Mouse (Mus musculus) lung, adult 18-20 months (tissue): Measurements from ENCODE around the gene Ttc28.

Experiments used
- DNase-seq, 2 experiments: peaks; one replicate each; pipeline ENCODE4 v3.0.0; 2022; ENCODE audit warnings: mixed read lengths in 2 of 2

Ttc28 gene

DNA sequence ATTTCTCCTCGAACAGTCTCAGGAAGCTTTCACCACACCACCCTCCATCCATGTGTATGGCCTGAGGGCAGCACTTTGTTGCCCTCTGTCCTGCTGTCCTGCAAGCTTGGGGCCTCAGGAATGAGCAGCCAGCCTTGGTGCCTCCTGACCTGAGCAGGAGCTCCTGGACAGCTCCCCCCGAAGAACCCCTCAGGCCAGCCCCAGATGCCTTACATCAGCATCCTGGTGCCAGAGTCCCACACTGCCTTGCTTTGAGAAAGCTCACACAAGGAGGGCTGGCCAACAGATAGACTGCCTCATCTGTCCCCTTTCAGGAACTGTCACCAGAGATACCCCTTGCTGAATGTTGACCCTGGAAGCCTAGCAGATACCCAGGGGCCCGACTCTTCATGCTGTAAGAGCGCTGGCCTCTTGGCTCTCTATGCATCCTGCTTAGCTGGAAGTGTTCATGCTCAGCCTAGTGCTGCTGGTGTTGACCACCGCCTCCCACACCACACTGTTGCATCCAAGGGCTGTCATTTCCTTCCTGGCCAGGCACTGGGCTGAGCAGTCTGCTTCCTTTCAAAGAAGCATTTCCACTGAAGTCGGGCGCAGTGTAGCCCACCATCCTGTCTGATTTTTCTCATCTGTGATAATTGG lies 259.4 kb downstream of the Ttc28 start:
- peak; percentile 42 to 55 for DNase-seq

DNA sequence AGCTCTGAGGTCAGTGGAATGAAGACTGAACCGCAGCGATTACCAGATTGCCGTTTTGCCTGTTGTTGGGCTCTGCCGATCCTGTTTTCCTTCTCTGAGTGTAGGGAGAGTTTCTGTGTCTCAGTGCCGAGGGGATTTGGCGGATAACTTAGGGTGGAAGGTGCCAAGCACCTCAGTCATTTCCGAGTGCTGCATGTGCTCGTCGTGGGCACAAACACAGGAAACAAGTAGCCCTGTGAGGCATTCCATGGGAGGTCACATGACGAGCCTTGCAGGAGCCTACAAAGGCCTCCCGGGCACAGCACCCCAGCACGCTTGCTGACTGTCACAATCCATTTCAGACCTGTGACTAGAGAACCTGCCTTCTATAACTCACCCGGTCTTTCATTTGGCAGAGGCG lies 260.0 kb downstream of the Ttc28 start:
- DNase-seq = peak; percentile 67 to 79

DNA sequence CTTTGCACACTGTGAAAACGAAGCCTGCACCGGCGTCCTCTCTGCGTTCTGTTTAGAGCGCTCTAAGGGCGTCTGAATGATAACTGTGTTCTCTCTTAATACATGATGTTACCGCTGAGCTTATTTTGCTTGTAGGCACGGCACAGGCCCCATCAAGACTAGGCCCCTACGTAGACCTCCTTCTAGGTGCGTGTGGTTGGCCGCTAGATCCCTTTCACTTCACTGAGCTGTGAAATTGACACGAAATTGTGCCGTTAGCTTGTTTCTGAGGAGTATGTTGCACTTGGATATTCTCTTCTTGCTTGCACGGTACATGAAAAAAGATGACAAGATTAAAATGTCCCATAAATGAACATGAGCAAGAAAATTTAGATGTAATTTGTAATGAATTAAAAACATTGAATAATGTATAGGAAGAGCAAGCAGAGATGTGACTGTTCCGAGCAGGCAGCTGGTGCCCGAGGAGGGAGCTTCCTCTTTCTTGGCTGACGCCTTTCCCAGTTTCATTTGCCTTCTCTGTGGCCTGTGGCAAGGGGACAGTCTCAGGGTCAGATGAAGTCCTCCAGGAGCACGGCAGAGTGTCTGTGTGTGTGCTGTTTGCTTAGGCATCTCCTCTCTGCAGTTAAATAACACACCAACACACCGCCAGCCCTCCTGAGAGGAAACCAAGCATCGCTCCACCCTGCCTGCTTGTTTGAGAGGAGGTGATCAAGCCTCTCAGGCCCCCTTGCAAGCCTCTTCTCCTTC lies 261.7 kb downstream of the Ttc28 start:
- peak in 1 of 2 experiments; percentile 27 for DNase-seq

DNA sequence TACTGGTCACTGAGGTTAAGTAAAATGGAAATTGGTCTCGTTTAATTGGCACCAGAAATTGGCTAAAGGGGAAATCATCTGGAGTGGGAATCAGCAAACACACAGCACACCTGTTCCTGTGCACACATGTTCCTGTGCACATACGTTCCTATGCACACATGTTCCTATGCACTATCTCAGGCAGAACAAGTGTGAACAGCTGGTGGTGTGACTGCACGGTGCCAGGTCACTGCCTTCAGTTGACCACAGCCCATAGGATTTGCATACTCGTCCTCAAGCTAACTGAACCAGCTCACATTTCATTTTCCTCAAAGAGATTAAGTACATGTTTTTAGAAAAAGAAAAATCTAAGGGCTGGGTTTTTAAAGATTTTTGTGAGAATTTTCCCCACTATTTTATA lies 263.2 kb downstream of the Ttc28 start:
- no peak for DNase-seq

DNA sequence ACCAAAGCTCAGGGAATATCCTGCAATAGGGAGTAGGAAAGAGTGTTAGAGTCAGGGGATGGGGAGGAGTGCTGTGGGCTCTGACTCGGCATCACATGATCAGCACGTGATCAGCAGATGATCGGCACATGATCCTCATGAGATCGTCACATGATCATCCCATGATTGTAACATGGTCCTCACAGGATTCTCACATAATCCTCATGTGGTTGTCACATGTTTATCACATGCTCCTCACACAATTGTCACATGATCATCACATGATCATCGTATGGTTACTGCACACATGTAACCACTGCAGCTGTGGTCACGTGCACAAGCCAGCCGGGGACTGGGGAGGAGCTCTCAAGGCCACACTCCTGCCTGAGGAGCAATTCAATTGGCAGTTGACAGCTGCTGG lies 264.8 kb downstream of the Ttc28 start:
- no peak for DNase-seq

DNA sequence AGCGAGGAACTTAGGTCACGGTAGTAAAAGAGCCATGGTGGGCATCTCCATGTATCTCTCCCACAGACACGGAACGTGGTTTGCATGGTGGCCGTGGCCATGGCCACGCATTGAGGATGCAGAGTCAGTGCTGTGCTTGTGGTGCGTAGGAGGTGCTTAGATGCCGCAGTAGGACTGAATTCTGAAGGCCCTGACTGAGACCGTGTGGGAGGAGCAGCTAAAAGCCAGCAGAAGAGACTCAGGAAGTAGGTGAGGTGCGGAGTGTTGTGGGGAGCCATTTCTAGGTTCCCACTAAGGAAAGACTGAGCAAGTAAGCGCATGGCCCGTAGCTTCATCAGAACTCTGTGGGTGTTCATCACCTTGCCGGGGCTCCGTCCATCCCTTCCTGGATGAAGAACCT lies 271.0 kb downstream of the Ttc28 start:
- DNase-seq = no peak

DNA sequence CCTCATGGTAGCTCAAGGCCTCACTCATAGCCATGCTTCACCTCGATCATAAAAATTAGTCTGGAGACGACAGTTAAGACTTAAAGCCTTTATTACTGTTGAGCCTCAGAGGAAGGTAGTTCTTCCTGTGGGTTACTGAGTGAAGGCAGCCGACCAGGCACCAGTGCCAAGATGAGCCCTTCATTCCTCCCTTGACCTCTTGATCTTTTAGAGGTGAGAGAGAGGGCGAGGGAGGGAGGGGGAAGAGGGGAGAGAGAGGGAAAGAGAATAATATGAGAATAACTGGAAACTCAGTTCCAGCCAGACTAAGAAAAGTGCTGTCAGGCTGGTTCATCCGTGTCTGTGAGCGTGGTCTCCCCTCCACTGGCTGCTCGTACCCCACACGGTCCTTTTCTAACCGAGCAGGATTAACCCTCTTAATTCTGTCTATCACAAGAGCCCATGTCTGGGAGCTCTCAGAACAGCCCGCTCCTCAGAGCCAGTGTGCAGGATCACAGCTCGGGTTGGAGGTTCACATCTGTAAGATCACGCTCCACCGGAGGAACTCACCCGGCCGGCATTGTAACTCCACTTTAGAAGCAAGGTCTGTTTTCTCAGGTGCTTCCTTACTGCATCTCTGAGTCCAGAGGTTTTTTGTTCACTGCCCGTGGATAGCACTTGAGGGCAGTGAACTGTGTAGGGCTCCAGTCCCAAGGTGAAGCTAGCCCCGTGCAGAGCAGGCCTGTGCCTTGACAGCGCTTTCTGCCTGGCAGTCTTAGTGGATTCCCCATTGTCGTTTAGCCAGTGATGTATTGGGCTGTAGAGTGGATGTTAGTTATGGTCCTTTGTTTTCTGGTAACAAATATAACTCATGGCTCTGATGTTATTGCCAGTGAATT lies 272.5 kb downstream of the Ttc28 start:
- no peak for DNase-seq

DNA sequence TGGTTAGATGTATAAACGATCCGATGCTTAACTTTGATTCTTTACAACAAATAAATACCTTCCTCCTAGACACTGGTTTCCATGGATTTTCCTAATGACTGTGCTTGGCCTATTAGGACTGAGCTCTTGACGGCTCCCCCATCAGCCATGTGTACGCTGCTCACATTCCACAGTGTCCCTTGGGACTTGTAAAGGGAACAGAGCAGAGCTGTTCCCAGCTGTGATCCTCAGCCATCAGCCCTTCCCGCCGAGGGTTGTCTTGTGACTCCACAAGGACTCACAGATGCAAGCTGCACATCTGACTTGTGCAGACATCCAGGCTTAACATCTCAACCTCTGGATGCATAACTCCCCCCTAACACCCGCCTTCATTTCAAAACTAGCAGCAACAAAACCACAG lies 275.0 kb downstream of the Ttc28 start:
- DNase-seq = no peak

DNA sequence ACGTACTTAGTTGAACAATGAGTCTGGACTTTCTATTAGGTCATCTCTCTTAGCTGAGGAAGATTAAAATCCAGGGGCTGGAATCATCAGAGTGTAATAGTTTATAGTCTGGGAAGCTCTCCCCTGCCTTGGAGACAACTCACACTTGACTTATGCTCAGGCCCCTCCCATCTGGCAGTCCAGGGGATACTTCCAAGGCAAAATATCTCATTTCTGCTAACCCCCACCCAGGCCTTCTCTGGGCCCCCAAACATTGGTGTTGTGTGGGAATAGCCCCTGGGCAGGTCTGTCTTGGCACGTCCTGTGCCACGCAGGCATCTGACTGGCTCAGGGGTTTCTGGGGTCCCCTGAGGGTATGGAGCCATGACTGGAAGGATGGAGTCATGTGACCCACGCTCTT lies 275.7 kb downstream of the Ttc28 start:
- DNase-seq = no peak

DNA sequence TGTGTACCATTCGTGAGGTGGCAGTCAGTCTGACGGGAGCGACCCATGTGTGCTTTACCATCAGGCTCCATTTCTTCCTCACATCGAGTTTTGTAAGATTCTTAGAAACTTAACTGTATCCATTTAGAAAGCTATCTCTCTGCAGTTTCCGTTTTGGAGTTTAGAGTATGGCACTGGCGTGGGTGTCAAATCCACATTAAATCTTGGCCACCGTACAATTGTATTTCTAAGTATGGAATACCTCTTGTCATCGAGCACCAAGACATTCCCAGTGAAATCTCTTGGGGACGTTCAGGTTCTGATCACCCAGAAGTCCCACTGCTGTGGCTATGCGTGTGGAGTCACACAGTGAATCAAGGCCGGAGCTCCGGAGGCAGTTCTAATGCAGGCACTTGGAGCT lies 276.3 kb downstream of the Ttc28 start:
- no peak for DNase-seq

DNA sequence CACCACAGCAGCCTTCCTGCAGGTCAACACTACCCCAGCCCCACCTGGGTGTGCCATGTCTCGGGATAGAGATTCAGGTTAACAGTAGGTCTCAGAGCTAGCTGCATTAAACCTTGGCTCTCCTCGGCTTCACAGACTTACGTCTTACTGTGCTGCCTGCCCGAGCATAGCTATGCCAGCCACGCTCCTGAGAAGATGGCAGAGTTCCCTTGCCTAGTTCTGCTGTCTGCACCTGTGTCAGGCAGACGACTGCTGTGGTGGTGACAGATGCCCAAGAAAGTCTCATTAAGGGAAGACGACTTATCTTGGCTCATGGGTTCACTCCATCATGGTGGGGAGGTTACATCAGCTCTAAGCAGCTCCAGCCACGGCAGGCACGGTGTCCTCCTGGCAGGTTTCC lies 278.7 kb downstream of the Ttc28 start:
- DNase-seq = no peak

DNA sequence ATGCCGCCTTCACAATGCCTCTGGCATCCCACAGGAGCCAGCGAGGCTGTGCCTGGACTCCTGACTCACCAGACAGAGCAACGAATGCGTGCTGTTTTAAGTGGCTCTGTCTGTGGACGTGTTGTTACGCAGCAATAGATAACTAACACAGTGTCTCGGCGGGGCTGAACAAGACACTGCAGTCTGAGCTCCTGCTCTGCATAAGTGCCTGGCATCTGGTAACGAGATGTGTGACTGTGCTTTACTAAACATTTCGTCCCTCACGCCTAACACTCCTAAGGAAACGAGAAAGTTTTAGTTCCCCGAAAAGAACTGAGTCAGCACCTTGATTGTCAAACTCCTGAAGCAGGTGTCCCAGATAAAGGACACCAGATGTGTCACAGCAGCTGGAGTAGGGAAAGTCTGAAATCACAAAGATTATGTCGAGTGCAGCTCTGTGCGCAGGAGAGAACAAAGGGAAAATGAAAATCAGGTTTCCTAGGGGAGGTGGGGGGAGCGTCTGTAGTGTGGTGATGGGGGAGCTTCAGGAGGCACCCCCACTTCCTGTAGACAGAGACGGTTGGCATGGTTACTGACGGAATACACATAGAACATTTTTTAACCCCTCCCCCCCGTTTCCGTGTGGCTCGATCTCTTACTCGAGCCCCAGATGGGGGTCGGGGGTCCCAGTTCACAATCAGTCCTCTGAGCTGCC lies 280.2 kb downstream of the Ttc28 start:
- no peak for DNase-seq

DNA sequence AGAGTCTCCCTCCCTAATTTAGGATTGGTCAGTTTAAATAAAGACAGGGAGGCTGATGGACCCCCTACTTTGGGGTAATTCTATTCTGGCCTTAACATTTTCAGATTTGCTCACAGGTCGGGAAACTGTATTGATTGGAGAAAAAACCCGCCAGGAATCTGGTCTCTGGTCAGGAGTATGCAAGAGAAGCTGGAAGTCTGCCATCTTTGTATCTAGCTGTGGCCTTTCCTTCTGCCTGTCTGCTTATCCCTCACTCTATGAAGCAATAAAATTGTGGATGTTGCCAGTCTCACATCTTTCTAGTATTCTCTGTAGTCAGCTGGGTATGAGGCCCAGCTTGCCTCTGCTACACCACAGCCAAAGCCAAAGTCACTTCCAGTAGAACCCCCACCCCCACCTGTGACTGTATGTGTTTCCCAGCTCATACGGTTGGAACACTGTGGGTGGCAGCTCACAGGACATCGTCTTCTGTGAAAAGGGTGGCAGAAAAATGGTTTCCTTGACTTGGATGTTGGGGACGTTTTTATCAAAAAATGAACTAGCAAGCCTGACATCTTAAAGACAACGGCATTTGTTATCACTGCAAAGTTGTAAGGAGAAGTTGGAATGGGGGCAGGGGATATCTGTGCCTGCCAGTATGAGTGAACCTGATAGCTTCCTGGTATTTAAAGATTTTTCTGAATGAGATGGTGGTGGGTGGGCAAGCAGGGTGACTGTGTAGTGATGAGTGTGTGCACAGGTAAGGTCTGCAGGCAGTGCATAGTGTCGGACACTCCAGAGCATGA lies 281.7 kb downstream of the Ttc28 start:
- DNase-seq = no peak

DNA sequence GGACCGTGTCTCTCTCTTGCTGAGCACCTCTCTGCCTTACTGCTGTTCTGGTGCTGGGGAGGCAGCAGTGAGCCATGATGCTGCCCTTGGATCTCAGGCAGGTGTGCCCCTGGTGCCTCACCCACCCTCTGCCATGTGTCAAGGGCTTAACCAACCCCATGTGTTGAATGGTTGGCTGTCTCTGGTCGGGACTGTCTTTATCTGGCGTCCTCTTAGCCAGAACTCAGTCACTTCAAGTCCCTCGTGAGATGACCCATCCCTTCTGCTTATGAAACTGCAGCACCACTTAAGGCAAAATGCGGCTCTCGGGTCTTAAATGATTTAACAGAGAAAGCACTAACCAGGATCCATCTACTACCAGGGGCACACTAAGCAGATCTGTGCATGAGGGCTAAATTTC lies 283.3 kb downstream of the Ttc28 start:
- DNase-seq = no peak

DNA sequence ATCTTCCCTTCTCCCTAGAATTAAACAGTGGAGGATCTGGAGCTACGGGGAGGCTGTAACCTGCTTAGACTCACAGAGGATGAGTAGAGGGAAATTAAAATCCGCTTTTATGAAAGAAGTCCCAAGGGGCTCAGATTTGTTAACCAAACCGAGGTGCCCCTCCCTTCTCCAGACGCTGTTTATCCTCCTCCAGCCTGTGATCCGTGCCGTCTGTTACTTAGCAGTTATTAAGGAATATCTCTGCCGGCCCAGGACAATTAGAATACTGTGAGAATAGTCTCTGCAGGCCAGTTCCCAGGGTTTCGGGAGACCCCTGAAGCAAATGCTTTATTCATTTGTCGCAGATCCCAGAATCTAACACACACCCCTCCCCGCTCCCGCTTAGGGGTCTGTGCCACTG lies 283.8 kb downstream of the Ttc28 start:
- DNase-seq = no peak

DNA sequence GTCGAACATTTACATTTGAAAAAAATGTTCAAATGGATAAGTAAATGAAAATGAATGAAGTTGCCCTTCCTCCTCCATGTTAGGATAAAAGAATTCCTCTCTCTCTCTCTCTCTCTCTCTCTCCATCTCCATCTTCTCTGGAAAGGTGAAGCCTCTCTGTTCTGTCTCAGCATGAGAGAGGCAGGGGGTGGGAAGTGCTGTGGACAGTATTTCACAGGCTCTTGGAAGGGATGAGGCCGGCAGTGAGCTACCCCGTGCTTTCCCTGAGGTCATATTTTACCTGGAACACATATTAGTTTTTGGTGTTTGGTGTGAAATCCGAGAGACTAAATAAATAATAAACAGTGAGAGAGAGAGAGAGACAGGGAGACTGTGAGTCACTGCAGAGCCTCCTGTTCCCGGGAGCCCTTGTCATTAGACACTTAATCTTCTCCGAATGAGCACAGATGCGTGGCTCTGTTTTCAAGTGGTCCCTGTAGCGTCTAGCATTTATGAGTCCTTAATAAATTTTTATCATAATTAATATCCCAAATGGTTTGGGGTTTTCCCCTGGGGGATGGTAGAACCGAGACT lies 284.8 kb downstream of the Ttc28 start:
- DNase-seq = no peak

DNA sequence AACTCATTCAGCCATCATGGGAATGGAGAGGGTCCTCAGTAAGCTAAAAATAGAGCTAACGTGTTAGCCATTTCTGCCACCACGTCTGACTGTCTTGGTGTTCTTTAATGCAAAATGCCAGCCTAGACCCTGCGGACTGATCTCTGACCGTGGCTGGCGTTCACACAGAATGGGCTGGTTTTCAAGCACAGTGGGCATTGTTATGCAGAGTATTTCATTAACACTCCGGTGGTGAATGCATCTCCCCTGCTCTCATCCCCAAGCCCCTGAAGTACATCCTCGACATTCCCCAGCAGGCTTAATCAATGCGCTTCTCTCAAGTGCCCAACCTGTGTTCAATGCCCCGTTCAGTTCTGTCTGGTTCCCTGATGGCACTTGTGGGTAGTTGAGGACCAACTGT lies 290.8 kb downstream of the Ttc28 start:
- no peak for DNase-seq

DNA sequence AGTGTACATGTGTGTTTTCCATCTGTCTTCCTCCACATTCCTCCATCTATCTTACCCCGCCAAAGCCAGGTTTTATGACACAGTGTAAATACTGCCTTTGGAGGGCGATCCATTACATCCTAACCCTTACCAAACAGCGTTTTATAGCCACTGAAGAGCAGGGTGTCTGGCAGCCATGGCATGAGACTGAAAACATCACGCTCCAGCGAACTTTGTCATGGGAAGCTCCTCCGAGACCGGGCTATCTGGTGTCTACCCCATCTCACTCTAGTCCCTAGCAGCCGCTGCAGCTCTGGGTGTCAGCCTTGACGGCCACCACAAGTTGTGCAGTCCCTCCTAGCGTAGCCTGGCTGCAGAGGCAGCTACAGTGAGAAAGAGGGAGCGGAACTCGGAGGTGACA lies 295.8 kb downstream of the Ttc28 start:
- no peak for DNase-seq

DNA sequence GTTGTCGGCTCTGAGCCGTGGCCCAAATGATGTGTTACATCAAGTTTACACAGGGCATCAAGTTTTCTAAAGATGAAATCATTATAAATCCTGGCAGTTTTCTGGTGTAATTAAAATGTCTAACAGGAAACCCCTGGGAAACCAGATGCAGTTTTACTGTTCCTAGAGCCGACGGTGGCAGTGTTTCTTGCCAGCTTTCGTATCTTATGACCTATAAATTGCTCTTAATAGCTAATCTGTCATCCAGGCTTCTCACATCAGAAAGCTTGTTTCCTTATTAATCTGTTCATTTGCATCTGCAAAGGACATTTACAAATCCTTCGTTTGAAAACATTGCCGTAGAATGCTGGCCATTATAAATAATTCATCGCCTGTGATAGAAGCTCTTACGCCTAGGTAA lies 296.2 kb downstream of the Ttc28 start:
- no peak for DNase-seq

DNA sequence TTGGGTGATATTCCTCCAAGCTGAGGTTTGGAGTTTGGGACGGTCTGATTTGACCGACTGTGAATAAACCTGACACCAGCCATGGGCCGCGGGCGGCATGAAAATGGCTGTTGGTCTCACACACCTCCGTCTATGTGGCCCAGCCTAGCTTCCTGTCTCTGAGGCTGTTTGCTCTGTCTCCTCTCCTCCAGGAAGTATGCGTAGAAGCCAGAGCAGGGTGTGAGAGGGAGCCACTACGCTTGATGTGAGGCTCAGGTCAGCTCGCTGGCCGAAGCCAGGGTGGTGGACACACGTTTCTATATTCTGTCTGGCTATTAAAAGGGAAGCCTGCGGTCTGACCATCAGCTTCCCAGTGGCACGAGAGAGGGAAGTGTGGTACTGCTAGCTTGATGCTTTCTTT lies 296.8 kb downstream of the Ttc28 start:
- DNase-seq = peak in 1 of 2 experiments; percentile 28

DNA sequence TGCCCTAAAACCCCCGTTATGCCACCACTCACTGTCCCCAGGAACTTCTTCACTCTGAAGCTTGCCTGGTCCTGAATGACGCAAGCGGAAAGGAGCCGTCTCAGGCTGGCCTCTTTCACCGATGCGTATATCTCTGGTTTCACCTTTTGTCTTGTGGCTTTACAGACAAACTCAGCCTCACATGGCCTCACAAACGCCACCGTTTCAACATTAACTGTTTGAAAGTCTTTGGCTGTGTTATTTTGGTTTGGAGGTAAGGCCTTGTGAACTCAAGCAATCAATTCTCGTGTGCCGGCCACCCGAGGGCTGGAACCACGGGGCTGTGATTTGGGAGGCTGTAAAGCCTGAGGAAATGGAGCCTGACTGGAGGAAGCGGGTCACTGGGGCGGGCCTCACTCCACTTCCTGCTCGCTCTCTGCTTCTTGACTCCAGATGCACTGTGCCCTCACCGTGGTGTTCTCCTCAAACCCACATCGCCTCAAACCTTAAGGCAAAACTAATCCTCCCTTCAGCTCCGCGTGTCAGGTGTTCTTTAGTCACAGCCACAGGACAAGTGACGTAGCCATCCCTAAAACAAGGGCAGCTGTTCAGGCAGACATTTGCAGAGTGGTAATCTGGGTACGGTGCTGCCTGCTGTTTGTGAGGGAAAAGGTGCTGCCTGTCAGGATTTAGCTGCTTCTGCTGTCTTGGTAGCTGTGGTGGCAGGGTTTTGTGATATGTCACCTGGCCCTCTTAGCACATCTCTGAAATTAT lies 298.9 kb downstream of the Ttc28 start:
- peak; percentile 78 to 79 for DNase-seq
